Mouse (Mus musculus) retina, adult 2 months (tissue): Measurements from ENCODE around the gene Pced1b.

Experiments
- DNase-seq: peaks from one replicate; pipeline ENCODE4 v3.0.0-alpha.2; 2012; ENCODE audit warnings: low read depth, low spot score

Pced1b gene

DNA sequence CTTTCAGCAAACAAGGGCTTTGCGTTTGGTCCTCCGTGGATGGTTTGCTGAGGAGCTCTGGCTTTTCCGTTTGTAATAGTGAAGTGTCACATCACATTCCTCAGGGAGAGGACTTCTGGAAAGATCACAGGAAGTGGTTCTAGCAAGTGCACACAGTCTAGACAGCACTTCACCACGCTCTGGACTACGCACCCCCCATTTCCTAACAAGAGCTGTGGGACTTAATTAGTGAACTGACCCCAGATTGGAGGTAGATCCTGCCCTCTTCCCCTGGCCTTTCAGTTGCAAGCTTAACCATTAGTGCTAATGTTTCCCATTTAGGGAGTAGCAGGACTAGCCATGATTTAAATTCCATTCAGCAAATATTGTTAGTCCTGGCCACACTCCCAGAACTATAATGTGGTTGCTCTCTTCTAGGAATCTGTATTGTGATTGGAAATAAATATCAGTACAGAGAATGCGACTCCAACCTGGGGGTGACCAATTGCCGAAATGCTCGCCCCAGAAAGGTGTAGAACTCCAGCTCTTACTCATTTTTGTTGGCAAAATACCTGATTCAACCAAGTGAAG, 10.4 kb downstream of the Pced1b start:
- DNase-seq, result no peak

DNA sequence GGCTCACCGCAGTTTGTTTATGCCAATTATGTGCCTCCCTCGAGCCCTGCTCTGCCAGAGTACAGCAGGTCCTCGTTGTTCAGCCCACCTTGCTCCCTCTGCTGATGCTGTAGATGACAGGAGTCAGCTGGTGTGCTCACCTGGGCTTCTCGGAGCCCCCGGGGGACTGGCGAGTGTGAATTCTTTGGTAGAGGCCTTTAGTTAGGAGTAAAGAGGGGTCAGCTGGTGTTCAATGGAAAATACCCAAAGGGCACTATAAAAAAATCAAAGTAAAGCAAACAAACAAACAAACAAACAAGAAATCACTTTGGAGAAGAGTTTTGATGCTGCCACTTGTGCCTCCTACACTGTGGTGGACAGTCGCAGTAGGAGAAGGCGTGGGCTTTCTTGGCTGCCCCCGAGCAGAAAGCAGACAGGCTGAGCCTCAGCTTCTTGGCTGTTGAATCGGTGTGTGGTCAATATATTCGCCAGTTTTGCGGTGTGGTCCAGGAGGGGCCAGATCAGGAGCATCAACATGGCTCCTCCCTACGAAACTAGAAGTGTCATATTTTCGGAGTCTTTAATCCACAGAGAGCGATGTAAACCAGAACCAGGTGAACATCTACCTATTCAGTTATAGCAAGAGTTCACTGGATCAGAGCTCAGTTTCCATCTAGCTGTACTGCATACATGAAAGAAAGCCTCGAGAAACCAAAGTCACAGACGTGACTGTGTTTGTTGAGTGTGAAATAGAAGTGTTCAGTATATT, 11.8 kb downstream of the Pced1b start:
- no peak for DNase-seq

DNA sequence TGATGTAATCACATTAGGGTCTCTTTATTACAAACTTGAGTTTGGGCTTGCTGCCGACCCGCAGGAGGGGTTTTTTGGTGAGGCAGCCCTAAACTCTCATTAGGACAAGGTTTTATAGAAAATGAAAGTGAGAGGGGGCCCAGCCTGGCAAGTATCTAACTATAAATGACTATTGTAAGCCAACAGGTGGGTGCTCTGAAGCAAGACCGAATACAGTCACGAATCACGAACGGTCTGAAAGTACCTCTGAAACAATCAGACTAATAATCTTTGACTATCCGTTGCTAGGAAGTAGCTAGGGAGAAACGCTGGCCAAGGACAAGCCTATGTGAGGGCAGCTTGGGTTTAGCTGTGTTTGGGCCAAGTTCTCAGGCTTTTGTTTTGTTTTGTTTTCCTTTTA, 12.4 kb downstream of the Pced1b start:
- no peak for DNase-seq

DNA sequence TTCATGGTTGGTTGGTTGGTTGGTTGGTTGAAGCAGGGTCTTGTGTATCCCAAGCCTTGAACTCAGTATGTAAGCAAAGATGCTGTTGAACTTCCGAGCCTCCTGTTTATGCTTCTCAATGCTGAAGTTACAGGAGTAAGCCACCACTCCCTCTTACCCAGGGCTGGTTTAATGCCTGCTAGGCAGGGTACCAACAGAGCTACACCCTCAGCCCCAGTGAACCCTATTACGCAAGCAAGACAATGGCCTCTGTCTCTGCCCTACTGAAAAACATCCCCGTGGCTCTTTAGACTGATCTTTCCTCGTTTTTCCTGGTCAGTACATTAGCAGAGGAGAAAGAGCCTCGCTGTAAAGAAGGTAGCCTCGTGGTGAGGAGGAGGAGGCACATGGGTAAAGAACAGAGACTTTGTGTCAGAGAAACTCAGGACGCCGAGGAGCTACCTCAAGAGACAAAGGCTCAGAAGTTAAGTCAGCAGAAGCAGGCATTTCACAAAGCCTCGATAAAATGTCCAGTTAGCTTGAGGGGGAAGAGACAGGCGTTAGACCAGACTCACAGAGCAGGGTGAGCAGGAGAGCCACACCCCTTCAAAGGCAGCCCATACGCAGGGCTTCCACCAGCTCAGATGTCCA, 13.2 kb downstream of the Pced1b start:
- DNase-seq, result no peak

DNA sequence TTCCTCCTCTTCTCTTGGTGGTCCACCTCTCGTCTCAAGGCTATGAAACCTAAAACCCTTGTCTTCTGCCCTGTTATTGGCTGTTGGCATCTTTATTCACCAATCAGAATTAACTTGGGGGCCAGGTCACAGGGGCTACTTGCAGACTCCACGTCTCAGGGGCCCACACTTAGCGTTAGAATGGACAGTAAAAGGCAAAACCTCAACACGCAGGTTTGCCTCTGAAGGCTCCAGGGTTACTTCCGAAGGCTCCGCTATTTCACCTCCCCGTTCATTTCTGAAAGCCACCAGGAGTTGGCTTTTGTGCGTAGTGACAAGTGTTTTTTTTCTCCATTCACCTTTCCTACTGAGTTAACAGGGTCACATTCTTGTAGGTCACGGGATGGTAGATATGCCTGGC, 15.3 kb downstream of the Pced1b start:
- no peak for DNase-seq

DNA sequence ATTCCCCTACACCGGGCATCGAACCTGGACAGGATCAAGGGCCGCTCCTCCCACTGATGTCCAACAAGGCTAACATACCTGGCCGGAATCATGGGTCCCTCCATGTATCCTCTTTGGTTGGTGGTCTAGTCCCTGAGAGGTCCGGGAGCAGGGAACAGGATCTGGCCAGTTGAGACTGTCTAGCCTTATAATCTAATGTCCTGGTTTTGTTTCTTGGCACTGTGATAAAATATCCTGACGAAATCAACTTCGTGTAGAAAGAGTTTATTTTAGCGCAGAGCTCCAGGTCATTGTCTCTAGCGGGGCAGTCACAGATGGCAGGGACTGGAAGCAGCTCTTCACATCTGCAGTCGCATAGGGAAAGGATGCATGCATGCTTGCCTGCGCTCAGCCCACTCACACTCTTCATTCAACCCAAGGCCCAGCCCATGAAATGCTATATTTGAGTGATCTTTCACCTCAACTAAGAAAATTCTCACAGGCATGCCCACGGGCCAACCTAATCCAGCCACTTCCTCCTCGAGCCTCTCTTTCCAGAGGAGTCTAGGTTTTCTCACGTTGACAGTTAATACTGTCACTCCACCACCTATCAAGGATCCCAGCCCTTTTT, 19.4 kb downstream of the Pced1b start:
- DNase-seq, result no peak

DNA sequence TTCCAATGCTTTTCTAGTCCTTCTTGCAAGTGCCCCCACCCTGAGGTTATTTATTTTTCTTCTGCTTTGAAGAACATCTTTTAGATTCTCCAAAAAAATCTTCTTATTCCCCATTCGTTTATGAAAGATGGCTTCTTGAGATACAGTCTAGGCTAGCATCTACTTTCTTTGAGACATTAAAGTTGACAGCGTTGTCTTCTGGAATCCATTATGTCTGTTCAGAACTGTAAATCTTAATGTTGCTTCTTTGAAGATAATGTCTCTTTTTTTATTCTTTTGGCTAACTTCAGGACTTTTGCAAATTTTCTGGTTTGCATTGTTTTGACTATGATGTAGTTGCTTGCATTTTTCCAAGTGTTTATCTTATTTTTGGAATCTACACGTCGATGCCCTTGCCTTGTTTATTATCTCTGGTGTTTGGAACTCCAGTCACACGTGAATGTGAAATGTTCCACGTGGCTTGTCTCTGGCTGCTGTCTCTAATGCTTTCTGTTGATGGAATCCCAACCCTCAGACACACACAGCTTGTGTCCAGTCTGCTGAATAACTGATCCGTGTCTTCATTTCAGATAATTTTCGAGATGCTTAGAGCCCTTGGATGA, 20.3 kb downstream of the Pced1b start:
- DNase-seq, result no peak

DNA sequence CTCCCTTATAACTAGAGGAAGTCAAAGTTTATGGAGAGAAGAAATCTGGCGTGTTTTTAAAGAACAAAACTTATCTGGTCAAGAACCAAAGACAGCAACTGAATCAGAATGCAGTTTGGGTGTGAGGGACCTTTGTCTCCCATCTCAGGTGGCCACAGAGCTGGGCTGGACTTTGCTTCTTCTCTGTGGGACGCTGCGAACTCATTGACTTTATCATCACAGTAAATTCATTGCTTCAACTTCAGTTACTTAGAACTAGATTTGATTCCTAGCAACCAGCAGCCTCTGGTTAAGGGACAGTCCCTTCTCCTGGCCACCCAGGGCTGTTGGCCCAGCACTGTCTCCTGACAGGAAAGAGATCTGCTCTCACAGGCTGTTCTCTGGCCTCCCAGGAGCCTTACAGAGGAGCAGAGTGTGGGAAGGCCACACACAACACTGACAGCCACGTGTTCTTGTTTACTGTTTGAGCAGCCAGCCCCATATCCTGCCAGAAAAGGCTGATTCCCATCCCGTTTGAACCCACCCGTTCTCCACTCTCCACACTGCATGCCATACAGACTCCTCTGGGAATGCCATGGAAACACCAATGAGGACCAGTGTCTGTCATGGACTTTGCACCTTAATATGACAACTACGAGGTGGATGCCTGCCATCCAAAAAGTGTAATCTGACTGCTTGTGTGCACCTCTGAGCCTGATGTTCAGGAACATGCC, 25.2 kb downstream of the Pced1b start:
- no peak for DNase-seq

DNA sequence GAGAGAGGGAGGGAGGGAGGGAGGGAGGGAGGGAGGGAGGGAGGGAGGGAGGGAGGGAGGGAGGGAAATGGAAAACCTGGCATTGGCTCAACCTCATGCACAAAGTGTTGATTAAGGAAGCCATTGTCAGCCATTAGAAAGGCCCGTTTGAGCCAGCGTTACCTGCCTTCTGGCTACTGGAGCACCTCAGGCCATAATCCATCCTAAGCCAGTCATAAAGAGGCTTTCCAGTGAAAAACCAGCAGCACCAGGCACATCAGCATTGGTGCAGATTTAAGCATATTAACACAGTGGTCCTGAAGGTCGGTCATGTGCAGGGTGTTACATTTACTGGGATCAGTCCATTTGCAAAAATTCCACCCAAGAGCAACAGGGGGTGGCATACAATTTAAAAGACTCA, 25.9 kb downstream of the Pced1b start:
- DNase-seq, result no peak

DNA sequence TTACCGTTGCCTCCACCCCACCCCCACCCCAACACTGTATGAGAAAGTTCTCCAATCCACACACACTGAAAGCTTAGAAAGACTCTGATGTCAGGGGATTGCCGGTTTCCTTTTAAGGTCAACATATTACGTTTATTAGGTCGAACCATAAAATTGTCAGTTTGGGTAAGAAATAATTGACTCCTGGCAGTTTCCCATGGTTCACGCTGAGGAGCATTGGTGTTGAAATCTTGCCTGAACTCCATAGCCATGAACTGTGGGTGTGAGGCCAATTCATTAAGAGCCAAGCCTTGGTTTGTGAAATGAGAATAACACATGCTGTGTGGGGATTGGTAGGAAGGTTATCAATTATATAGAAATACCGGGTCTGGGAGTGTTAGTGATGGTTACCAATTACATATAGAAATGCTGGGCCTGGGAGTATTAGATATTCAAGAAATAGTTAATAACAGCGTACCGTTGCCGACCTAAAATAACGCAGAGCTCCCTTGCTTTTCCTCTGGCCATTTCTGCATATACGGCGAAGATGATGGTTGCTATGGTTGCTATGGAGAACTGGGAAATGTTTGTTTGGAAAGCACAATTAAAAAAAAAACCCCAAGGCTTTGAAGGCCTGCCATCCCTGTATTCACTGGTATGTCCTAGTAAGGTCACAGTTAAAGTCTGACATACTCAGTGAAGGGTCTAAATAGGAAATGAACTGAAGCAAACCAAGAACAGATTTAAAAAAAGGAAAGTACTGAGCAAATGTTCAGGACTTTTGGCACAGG, 28.9 kb downstream of the Pced1b start:
- no peak for DNase-seq

DNA sequence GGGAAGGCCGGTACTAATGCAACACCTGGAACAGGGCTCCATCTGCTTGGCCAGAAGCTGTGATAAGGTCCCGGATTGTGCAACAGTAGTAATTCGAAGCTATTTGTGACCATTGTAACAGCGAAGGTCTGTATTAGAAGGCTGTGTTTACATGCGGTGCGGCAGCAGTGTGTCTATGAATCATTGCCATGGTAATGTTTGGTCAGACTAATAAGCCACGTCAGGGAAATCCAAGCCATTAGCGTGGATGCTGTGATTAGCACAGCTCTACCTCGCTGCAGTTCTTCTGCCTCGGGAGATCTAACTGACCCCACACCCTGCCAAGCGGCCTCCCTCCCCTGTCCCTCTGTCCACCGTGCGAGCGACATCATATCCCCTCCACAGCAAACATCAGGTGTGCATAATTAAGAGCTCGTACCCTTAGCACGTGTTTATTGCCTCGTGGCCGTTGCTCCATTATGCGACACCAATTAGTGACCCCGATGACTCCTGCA, 29.8 kb downstream of the Pced1b start:
- no peak for DNase-seq

DNA sequence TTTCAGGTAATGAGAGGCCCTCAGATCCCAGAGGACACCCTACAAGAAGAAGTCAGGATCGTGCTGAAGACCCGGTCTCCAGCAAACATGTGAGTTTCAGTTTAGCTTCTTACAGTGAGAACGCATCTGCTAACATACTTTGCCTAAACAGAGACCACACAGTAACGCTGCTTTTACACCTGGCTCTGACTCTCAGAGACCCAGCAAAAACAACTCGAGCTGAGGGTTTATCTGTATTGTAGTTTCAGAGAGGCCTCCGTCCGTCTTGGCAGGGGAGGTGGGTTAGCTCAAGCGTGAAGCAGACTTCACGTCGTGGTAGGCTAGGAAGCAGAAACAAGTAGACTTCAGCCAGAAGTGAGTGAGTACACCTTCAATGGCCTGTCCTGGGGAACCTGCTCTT, 30.4 kb downstream of the Pced1b start:
- no peak for DNase-seq

DNA sequence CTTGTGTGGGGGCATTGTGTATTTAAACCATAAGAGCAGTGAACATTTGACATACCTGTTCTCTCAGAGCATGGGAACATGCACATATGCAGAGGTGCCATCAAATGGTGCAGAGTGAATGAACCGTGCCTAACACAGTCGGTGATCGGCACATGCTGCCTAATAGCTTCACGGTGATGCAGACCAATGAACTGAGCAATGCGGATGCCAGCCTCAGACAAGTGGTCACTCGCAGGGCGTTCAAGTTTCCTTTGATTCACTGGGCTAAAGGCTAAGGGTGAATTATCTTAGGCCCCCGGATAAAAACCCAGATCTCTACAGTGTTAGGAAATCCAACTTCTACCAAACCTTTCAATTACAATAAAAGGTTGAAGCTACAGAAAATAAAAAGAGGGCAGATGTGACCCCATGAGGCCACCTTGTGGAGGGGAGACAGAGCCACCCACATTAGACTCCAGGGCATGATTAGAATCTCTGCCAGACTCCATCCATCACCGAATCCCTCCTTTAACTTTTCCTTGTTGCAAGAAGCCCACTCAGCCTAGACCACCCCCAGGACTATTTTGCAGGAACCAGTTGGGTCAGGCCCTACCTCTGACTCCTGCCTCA, 31.5 kb downstream of the Pced1b start:
- no peak for DNase-seq

DNA sequence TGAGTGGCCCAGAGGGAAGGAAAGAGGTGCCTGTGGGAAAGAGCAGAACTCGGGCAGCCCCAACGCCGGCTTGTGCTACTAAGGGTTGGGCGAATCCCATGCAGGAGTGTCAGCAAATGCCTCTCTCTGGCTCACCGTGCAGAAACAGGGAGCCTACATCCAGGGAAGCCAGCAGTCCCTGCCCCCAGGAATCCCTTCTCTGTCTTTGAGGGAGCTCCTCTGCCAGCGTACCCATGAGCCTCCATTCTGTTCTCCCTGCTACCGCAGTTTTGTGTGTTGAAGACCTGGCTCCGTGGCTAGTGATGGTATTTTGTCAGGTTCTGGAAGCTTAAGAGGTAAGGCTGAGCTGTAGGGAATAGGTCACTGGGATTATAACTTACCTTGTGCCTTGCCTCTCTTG, 33.2 kb downstream of the Pced1b start:
- no peak for DNase-seq

DNA sequence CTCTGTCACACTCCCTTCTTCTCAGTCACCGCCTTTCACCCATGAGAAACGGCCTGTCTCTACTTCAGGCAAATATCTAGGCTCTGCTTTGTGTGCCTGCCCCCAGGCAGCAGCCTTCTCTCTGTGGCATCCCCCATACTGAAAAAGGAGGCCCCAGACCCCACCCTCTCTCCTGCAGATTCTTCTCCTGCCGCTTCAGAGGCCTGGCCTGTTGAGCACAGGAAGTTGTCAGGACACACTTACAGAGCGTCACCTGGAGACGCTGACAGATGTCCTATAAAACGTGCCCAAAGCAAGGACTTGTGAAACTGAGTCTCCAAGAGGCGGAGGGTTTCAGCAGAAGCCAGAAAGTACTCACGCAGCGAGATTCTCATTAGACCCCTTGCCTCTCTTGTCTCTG, 33.9 kb downstream of the Pced1b start:
- no peak for DNase-seq

DNA sequence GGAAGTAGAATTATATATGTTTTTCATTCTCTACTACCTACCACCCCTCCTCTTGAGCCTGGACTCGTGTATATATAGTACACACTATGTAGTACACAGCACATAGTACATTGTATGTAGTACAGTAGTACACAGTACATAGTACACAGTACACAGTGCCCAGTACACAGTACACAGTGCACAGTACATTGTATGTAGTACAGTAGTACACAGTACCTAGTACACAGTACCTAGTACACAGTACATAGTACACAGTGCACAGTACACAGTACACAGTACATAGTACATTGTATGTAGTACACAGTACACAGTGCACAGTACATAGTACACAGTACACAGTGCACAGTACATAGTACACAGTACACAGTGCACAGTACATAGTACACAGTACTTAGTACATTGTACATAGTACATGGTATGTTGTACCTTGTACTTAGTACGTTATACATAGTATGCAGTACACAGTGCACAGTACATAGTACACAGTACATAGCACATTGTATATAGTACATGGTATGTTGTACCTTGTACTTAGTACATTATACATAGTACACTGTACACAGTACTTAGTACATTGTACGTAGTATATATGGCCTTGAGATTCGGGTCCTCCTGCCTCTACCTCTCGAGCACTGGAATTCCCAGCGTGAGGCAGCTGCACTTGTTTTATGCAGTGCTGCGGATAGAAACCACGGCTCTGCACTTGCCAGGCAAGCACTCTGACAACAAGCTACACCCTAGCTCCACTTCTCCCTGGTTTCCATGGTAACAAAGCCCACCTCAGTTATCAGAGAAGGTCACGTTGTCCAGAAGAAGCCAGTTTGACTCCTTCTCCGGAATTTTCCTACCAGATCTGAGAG, 35.0 kb downstream of the Pced1b start:
- no peak for DNase-seq

DNA sequence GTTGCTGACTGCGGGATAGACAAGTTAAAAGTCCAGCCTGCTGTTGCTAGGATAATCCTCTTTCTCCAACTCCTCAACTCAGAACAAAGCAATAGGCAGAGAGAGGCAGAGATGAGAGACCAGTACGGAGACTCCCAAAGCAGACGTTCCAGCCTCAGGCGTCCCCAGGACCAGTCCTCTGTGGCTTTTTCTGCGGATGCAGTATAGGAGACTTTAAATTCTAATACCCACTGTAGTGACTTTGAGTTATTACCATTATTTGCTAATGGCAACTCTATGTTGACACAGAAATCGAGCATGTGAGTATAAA, 35.6 kb downstream of the Pced1b start:
- DNase-seq, result no peak

DNA sequence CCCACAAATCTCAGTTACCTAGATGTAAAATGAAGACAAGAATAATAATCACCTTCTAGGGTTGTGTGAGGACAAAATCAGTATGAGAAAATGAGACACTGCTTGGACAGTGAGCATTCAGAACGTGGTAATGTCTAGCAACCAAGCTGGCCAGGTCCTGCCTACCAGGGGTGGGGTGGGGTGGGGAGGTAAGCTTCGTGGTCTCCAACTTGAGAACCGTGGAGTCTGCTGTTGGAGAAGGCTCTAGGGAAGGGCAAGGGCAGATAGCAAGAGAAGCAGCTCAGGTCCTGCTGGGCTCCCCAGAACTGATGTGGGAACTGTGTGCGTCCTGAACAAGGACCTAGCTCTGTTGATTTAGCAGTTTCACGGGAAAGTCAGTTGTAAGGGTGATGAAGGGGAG, 37.3 kb downstream of the Pced1b start:
- DNase-seq, result no peak

DNA sequence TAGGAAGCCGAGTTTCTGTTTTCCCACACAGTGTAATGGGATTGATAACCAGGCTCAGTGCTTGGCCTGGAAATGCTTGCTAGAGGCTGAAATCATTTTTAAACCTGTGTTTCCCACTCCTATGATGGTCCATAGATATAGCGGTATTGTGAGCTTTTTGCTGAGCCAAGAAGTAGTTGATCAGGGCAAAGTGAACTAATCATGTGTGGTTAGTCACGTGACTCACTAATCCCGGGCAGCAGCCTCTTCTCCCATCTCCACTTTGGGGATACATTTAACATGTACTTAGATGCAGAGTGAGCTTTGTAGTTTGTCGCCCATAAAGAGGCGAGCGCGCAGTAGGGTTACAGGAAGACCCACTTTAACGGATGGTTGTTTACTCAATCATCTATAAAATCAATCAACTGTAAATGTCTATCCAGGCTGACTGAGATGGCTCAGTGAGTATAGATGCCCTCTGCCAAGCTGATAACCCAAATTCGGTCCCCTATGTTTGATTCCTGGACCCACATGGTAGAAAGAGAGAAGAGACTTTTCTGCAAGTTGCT, 38.8 kb downstream of the Pced1b start:
- no peak for DNase-seq
